Mouse (Mus musculus): ENCODE results near the gene Galc. TPM values are rescaled to one million over a fixed set of nuclear protein-coding genes. Genes with fewer than 3 reads are reported as not detected.

The Galc gene
- 11.1 and 18.1 TPM in 2 replicates for total RNA-seq (2014; rRNA removed)
- 10.7 and 11.7 TPM in 2 replicates for polyA plus RNA-seq (2015; fragmentation: Nextera tagmentation; extraction: Ambion mirVana)

GRCm38 (mm10) chr12:98258845-98259517 lies at the start of gene Galc:
Gene Galc, minus strand, starts transcription at chr12:98259459.
- peak; percentile 93 for DNase-seq (ENCODE audit: low spot score)
- H3K4me2 ChIP-seq (ENCODE audit: low read depth, low read length, poor library complexity, severe bottlenecking): peak within 1 kb of the TSS; percentile 67
- TF ChIP-seq CTCF (IDR thresholded peaks at IDR 0.05): no peak
- no peaks in the 10 kb centered on the region for H3K9me3 ChIP-seq (ENCODE audit: low read length)
- peak within 1 kb of the TSS; percentile 95 for H3K27ac ChIP-seq (ENCODE audit: low read depth, low read length)
- H3K27me3 ChIP-seq (ENCODE audit: insufficient read depth, low read length): no peaks in the 10 kb centered on the region
- peak; percentile 94 for ATAC-seq (ENCODE audit: low FRiP score)
- H3K36me3 ChIP-seq (ENCODE audit: insufficient read depth, low read length): no peaks in the 10 kb centered on the region; the same call in 1 of the 2 replicates
- peak within 1 kb of the TSS; percentile 93 for H3K9ac ChIP-seq (replicated peaks; ENCODE audit: low read length, poor library complexity, severe bottlenecking)
- peak within 1 kb of the TSS; percentile 82 for H3K4me3 ChIP-seq (ENCODE audit: low read depth, low read length)
- no peaks in the 10 kb centered on the region for H3K4me1 ChIP-seq (ENCODE audit: insufficient read depth, low read length)
- 2% methylated on average over 73 of the region's 76 CpGs for WGBS

GRCm38 (mm10) chr12:98307179-98307915 lies 48.1 kb upstream of the Galc start:
- no peak for DNase-seq (ENCODE audit: low spot score)
- no peaks in the 10 kb centered on the region for H3K36me3 ChIP-seq (ENCODE audit: insufficient read depth, low read length)
- 85% methylated on average over 7 of the region's 7 CpGs for WGBS
- no peak overlapping the region for H3K27ac ChIP-seq (ENCODE audit: low read depth, low read length)
- H3K4me1 ChIP-seq (ENCODE audit: insufficient read depth, low read length): no peaks in the 10 kb centered on the region
- no peaks in the 10 kb centered on the region for H3K9me3 ChIP-seq (ENCODE audit: low read length)
- no peak overlapping the region for H3K4me2 ChIP-seq (ENCODE audit: low read depth, low read length, poor library complexity, severe bottlenecking)
- ATAC-seq (ENCODE audit: low FRiP score): no peak
- no peaks in the 10 kb centered on the region for H3K27me3 ChIP-seq (ENCODE audit: insufficient read depth, low read length)
- H3K4me3 ChIP-seq (ENCODE audit: low read depth, low read length): no peak overlapping the region
- TF ChIP-seq CTCF (IDR thresholded peaks at IDR 0.05): no peak
- H3K9ac ChIP-seq (replicated peaks; ENCODE audit: low read length, poor library complexity, severe bottlenecking): no peak overlapping the region

DNA sequence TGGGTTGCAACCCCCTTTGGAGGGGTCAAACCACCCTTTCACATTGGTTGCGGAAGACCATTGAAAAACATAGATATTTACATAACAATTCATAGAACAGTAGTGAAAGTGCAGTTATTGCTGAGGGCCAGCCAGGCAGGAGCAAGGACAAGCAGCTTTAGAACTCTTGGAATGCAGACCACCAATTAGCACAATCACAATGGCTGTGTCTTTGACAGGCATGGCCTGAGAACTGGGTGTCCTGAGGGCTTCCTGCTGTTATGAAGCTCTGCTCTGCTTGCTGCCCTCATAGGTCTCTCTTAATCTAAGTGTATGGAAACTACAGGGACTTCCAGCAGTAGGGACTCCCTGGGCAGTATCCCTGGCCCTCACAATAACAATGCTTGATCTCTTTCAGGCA lies 43.8 kb upstream of the Galc start:
- Histone ChIP-seq H3K4me2 (ENCODE audit: low read depth, low read length, poor library complexity, severe bottlenecking) (no peak overlapping the region), H3K36me3 (ENCODE audit: insufficient read depth, low read length) (no peaks in the 10 kb centered on the region), H3K27ac (ENCODE audit: low read depth, low read length) (no peak overlapping the region), H3K9me3 (ENCODE audit: low read length) (no peaks in the 10 kb centered on the region), H3K4me3 (ENCODE audit: low read depth, low read length) (no peak overlapping the region), H3K9ac (replicated peaks; ENCODE audit: low read length, poor library complexity, severe bottlenecking) (no peak overlapping the region), H3K4me1 (ENCODE audit: insufficient read depth, low read length) (no peaks in the 10 kb centered on the region), H3K27me3 (ENCODE audit: insufficient read depth, low read length) (no peaks in the 10 kb centered on the region)
- TF ChIP-seq CTCF (IDR thresholded peaks at IDR 0.05): no peak
- 70% methylated on average over 1 of the region's 1 CpGs for WGBS
- DNase-seq (ENCODE audit: low spot score) (no peak), ATAC-seq (ENCODE audit: low FRiP score) (no peak)

DNA sequence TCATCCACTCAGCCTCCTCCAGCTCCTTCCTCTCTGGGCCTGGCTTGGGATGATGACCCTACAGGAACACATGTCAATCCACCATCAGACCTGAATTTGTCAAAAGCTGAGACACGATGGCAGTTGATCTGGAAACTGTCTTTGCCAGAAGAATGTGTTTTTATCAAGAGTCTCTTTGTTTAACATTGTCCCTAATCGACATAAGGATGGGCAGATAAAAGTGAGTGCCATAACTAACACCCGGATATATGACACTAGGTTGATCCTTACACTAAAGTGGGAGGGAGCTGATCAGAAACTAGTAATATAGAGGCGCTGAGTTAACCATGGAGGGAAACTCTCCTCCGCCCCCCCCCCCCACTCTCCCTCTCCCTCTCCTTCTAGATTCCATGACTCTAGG lies 42.7 kb upstream of the Galc start:
- TF ChIP-seq CTCF (IDR thresholded peaks at IDR 0.05): no peak
- no peak for ATAC-seq (ENCODE audit: low FRiP score)
- no peak overlapping the region for H3K9ac ChIP-seq (replicated peaks; ENCODE audit: low read length, poor library complexity, severe bottlenecking)
- H3K4me3 ChIP-seq (ENCODE audit: low read depth, low read length): no peak overlapping the region
- H3K9me3 ChIP-seq (ENCODE audit: low read length): no peaks in the 10 kb centered on the region
- no peak overlapping the region for H3K27ac ChIP-seq (ENCODE audit: low read depth, low read length)
- no peak for DNase-seq (ENCODE audit: low spot score)
- H3K27me3 ChIP-seq (ENCODE audit: insufficient read depth, low read length): no peaks in the 10 kb centered on the region
- 91% methylated on average over 5 of the region's 5 CpGs for WGBS
- H3K4me1 ChIP-seq (ENCODE audit: insufficient read depth, low read length): no peaks in the 10 kb centered on the region
- H3K4me2 ChIP-seq (ENCODE audit: low read depth, low read length, poor library complexity, severe bottlenecking): no peak overlapping the region
- no peaks in the 10 kb centered on the region for H3K36me3 ChIP-seq (ENCODE audit: insufficient read depth, low read length)

GRCm38 (mm10) chr12:98294241-98294640 lies 35.0 kb upstream of the Galc start:
- no peak for TF ChIP-seq CTCF (IDR thresholded peaks at IDR 0.05)
- Histone ChIP-seq H3K9ac (replicated peaks; ENCODE audit: low read length, poor library complexity, severe bottlenecking) (no peak overlapping the region), H3K27me3 (ENCODE audit: insufficient read depth, low read length) (no peaks in the 10 kb centered on the region), H3K27ac (ENCODE audit: low read depth, low read length) (no peak overlapping the region), H3K4me1 (ENCODE audit: insufficient read depth, low read length) (no peaks in the 10 kb centered on the region), H3K9me3 (ENCODE audit: low read length) (no peaks in the 10 kb centered on the region), H3K4me3 (ENCODE audit: low read depth, low read length) (no peak overlapping the region), H3K36me3 (ENCODE audit: insufficient read depth, low read length) (no peaks in the 10 kb centered on the region), H3K4me2 (ENCODE audit: low read depth, low read length, poor library complexity, severe bottlenecking) (no peak overlapping the region)
- ATAC-seq (ENCODE audit: low FRiP score) (no peak), DNase-seq (ENCODE audit: low spot score) (no peak)
- 85% methylated on average over 2 of the region's 2 CpGs for WGBS

DNA sequence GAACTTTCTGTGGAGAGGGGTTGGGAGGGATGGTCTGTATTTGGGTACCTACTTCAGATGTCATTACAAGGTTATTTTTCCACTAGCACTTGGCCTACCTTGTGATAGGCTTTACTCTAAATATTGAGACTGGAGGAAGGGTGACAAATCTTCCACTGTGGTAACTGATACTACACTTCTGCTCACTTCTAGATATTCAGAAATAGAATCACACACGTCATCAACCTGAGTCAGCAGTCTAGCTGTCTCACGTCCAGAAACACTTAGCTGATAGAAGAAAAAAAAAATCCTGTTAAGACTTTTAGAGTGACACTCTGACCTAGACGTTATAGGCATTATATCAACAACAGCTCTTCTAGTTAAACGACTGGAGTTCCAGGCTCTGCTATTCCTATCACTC lies 33.0 kb upstream of the Galc start:
- no peaks in the 10 kb centered on the region for H3K9me3 ChIP-seq (ENCODE audit: low read length)
- H3K4me1 ChIP-seq (ENCODE audit: insufficient read depth, low read length): no peaks in the 10 kb centered on the region
- no peak overlapping the region for H3K4me2 ChIP-seq (ENCODE audit: low read depth, low read length, poor library complexity, severe bottlenecking)
- TF ChIP-seq CTCF (IDR thresholded peaks at IDR 0.05): no peak
- H3K4me3 ChIP-seq (ENCODE audit: low read depth, low read length): no peak overlapping the region
- H3K27me3 ChIP-seq (ENCODE audit: insufficient read depth, low read length): no peaks in the 10 kb centered on the region
- no peak overlapping the region for H3K9ac ChIP-seq (replicated peaks; ENCODE audit: low read length, poor library complexity, severe bottlenecking)
- no peaks in the 10 kb centered on the region for H3K36me3 ChIP-seq (ENCODE audit: insufficient read depth, low read length)
- no peak overlapping the region for H3K27ac ChIP-seq (ENCODE audit: low read depth, low read length)
- no peak for ATAC-seq (ENCODE audit: low FRiP score)
- DNase-seq (ENCODE audit: low spot score): no peak
- WGBS: 80% methylated on average over 4 of the region's 4 CpGs
